Mouse (Mus musculus): ENCODE data around the gene Nhej1.

Nhej1 gene

DNA sequence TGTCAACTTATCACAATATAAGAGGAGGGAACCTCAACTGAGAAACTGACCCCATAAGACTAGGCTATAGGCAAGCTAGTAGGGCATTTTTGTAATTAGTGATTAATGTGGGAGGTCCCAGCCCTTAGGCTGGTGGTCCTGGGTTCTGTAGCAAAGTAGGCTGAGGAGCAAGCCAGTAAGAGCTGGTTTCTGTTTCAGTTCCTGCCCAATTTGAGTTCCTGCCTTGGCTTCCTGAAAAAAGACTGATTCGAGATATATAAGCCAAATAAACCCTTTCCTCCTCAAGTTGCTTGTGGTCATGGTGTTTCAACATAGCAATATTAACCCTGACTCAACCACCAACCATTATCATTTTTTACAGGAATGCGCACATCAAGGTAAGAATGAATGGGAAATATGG, 127.8 kb downstream of the Nhej1 start:
- DNase-seq (ENCODE audit: extremely low read depth, insufficient read length, low spot score), result no peak

DNA sequence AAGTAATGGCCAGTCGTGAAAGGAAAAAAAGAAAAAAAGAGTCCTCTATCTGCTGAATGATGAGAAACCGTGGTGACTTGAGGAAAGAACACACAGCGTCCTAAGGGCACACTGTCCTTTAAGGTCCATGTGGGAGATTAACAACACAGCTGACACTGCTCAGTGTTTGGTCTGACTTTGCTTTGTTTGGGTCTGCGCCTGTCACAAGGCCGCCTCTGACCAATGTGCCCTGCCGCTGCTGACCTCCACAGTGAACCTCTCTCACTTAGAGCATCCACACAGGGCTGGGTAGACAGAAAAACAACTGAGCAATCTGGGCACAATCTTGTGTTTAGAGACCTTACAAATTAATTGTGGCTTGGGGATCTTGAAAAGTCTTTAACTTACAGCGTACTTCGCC, 148.0 kb downstream of the Nhej1 start:
- DNase-seq (ENCODE audit: extremely low read depth, insufficient read length, low spot score), result no peak

DNA sequence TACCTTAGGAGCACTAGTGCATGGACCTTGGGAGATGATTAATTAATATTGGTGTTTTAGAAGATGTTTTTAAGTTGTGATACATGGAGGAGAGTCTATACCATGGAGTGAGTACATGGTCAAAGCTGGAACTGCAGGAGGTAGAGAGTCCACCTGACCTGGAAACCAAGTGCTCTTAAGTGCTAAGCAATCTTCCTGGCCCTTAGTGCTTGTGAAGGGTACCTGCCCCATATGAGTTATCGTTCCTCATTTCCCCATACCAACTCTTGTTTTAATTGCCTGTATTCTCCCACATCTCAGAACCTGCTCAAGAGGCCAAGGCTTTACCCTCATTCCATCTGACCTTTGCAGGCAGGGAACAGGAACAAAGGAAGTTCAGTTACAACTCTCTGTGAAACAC, 149.1 kb downstream of the Nhej1 start:
- DNase-seq (ENCODE audit: extremely low read depth, insufficient read length, low spot score), result no peak

DNA sequence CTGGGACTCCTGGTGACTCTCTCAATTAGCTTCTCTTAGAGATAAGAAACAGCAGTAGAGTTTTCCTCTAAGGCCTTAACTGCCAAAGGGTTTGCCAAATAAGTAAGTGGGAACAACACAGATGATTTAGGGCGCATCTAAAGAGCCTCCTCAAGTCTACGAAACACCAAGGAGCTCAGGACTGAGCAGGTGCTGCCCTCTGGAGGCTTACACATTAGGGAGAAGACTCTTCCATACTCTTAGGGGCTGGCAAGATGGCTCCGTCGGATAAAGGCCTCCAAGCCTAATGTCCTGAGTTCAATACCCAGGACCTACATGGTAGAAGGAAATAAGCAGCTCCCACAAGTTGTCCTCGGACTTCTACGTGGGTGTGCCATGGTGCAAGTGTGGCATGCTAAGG, 151.4 kb downstream of the Nhej1 start:
- no peak for DNase-seq (ENCODE audit: extremely low read depth, insufficient read length, low spot score)

DNA sequence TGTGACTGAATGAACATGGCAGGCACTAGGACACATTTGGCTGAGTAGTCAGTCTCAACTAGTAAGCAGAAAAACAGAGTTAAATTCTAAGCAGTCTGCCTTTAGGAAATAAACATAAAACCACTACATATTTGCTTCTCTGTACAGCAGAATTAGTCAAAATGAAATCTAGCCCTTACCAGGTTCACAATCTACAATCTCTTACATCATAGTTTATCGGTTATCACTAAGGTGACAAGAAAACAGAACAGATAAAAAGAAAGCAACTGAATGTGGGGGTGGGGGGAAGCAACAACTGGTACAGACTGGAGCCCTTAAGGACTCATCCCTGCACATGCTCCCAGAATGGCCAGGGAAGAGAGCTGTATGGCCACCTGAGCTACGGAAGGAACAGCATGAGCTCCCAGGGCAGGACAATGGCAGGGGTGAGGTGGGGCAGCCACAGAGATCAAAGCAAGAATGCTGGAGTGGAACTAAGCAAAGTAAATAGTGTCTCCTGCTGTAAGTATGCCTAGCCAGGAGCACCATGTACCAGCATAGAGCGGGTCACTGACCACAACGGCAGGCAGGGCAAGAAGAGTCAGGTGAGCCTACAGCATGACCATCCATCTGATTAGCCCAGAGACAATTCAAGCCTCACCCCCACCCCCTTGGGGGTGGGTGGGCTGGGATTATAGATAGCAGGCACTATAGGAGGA, 153.5 kb downstream of the Nhej1 start:
- no peak for DNase-seq (ENCODE audit: extremely low read depth, insufficient read length, low spot score)

DNA sequence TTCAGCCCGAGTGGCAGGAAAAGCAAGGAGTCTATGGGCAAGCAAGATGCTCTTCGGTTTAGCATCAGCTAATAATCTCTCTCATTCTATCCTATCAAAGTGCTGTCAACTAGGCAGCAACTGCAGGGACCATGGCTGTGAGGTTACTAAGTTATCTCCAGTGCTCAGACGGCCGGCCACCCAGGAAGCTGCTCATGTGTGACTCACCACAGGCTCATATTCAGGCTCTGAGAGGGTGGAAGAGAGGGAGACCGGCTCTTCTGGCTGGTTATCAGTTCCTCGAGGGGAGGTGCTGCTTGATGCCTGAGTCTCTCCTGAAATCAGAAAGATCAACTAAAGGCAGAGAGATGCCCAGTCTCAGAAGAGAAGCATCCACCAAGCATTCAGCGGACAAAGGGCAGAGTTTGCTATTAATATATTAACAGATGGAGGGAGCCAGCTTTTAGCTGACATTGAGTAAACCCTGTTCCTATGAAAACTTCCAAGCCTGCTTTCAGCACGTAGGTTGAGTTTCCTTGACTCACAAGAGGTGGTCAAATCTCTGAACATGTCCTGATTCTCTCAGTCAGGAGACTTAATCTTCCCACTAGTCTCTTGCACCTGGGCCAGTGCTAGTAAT, 156.9 kb downstream of the Nhej1 start:
- no peak for DNase-seq (ENCODE audit: extremely low read depth, insufficient read length, low spot score)

DNA sequence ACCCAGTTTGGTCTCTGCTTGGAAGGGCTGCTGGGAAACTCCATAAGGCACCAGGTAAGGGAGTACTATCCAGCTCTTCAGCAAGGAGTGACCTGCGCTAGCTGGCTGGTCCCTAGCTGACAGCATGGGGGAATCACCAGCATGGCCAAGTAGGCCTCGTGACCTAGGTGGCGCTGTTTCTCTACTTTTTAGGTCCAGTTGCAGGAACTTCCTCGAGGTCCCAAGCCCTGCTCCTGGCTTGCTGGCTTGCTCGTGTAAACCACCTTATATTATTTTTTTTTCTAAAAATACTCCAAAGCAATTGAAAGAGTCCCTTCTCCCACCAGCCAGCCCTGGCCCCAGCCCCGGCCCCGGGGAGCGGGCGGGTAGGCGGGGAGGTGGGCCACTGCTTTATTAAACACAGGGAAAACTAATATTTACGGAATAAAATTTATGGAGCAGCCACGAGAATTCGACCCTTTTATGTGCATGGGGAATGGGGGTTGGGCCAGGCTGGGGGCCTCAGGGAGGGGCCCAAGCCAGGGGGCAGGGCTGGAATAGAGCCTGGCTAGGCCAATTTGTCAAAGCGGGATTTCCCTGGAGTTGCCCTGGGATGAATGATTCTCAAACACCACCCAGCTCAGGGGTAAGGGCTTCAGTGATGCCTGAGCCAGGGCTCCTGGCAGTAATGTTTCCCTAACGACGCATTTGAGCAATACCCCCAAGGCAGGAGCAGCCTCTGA, 160.3 kb downstream of the Nhej1 start:
- DNase-seq (ENCODE audit: extremely low read depth, insufficient read length, low spot score), result peak; percentile 42

DNA sequence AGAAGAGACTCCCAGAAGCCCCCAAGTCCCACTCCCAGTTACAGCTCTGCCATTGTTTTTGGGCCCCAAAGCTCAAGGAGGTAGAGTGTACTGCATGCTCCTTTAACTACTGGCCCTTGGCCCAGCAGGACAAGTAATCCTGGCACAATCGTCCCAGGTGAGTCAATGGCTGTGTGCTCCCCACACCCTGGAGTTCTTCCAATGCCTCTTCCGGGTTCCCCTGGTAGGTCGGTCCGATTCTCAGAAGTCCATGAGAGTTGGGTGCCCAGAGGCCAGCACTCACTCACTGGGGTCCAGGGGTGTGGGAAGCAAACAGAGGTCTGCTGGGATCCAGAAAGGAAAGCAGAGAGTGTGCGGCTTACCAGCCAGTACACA, 162.2 kb downstream of the Nhej1 start:
- no peak for DNase-seq (ENCODE audit: extremely low read depth, insufficient read length, low spot score)

DNA sequence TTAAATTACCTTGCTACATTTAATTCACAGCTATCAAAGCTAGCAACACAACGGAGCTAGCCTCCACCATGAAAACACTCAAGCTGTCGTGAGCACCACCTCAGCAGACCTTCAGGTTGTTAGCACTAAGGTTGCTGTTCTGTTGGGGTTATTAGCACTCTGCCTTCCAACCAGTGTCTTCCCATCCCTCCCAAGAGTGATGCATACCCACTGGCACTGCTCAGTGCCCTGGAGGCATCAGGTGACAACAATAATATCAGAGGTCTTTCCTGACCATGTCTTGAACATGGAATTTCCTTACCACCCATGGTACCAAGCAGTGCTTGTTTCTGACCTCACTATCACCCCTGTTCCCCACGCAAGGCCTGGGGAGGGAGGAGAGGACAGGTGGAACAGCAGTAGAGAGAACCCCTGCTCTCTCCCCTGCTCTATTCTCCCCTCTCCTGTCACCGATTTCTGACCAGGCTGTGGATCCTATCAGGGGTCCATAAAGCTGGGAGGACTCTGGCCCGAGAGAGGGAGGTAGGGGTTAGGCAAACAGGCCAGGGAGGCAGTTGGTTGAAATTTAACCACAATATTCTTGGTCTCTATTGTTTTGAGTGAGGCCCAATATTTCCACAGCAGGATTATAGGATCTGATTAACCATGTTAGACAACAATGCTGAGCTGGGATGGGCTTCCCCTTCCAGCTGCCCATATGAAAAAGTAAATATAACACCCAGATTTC, 162.7 kb downstream of the Nhej1 start:
- no peak for DNase-seq (ENCODE audit: extremely low read depth, insufficient read length, low spot score)

DNA sequence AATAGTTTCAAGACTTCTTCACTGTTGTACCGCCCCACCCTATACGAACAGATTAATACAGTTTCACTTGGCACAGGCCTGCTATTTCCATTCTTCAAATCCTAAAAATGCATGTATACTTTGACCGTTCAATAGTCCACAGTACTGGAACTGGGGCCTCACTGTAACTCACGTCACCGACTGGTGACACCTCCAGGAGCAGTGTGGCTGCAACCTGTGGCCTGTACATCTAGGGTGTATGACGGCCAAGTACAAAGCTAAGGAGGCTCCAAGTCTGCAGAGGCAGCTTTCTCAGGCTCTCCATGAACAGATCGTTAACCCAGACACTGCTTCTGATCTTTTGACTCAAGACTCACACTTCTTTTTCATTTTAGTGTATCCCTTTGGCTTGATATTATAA, 163.3 kb downstream of the Nhej1 start:
- DNase-seq (ENCODE audit: extremely low read depth, insufficient read length, low spot score), result no peak

DNA sequence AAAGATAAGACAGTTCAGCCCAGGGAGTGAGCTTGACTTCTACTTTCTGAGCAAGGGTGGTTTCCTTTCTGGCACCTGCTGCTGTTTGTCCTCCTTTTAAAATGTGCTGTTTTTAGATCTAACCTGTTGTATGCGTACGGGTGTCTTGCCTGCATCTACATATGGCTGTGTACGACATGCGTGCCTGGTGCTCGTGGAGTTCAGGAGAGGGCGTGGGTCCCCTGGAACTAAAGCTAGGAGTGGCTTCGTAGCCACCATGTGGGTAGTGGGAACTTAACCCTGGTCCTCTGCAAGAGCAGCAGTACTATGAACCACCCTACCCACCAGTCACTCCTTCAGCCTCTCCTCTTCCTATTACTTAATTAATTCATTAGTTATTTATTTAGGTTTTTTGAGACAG, 164.9 kb downstream of the Nhej1 start:
- DNase-seq (ENCODE audit: extremely low read depth, insufficient read length, low spot score), result no peak

DNA sequence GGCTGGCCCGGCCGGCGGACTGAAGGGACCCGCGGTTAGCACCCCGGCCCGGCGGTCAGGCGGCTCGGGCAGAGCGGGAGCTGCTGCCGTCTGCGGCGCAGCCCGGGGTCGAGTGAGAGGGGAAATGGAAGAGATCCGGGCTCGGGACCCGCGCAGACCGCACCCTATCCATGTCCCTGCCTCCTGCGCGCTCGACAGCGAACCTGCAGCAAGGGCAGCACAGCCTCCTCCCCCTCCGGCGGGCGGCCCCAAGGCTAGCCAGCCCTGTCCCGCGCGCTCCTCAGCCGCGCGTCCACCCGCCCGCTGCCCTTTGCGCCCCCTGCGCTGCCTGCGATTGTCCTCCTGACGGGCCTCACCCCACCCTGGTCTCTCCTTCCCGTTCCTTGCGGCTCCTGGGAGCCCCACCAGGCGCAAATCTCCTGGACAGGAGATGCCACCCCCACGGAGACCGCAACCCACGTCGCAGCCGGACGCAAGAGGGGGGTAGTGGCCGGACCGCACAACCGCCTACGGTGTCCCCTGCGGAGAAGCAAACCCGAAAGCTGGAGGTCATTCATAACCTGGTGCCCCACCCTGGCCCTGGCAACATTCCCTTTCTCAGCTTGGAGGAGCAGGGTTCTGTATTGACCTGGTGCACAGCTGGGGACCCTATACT, 173.3 kb downstream of the Nhej1 start, which contains the start of gene Ihh:
Gene Ihh, minus strand, starts transcription at position 117 of the 655 bp plus-strand sequence.
- DNase-seq (ENCODE audit: extremely low read depth, insufficient read length, low spot score), result no peak

DNA sequence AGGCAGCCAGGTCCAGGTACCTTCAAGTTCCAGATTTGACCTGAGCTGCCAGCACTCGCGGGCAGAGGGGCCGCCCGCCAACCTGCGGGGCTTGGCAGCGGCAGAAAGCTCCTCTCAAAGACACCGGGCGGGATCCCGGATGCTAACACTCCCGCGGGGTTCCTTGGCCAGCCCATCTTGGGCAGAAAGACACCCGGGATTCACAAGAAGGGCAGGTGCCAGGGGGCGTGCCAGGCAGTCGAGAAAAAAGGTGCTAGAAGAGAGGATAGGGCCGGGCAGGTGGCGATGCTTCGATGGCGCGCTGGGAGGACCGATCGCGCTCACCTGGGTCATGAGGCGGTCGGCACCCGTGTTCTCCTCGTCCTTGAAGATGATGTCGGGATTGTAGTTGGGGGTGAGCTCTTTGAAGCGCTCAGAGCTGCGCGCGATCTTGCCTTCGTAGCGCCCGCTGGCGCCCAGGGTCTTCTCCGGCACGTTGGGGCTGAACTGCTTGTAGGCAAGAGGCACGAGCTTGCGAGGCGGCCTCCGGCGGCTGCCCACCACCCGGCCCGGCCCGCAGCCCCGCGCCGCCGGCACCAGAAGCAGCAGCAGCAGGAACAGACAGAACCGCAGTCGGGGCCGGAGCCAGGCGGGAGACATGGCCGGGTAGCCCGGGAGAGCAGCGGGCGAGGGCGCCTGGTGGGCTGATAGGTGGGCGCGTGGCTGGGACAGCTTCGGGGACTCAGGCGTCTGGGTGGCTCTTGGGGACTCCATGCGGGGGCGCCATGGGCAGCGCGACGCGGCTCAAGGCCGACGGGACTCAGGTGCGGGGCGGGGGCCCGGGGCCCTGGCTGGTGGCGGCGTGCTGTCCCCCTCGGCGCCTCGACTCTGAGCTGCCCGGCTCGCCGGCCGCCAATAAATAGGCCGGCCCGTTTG, 174.2 kb downstream of the Nhej1 start:
- no peak for DNase-seq (ENCODE audit: extremely low read depth, insufficient read length, low spot score)

DNA sequence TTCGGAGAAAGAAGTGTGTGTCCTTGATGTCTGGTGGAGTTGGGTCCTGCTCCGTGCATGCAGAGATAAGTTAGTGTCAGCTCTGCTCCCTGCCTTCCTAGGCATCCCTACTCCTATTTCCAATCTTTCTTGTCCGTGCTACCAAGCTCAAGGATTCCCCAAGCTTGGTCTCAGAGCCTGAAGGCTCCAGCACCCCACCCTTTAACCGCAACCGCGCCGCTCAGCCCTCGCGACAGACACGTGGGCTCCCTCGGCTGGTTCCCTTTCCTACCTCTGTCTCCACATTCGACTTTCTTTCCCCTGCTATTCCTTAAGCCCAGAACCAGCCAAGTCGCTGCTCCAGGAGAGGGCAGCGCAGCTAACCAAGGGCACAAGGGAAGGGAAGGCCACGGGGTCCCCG, 174.9 kb downstream of the Nhej1 start:
- no peak for DNase-seq (ENCODE audit: extremely low read depth, insufficient read length, low spot score)

DNA sequence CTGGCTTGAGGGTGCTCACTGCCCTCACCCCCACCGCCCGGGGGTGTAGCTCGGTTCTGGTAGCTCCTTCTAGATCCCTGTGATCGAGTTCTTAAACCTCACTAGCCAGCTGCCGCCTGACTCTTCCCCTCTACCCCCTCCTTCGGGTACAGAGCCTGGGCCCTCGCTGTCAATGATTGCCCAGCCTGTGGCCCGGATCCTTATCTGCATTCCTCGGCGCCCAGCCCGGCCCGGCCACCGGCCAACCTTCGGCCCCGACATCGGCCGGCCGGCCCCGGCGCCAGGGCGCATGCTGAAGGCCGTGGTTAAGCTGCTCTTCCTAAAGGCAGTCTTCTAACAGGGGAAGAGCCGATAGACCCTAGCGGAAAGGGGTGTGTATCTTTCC, 175.3 kb downstream of the Nhej1 start:
- DNase-seq (ENCODE audit: extremely low read depth, insufficient read length, low spot score), result no peak

DNA sequence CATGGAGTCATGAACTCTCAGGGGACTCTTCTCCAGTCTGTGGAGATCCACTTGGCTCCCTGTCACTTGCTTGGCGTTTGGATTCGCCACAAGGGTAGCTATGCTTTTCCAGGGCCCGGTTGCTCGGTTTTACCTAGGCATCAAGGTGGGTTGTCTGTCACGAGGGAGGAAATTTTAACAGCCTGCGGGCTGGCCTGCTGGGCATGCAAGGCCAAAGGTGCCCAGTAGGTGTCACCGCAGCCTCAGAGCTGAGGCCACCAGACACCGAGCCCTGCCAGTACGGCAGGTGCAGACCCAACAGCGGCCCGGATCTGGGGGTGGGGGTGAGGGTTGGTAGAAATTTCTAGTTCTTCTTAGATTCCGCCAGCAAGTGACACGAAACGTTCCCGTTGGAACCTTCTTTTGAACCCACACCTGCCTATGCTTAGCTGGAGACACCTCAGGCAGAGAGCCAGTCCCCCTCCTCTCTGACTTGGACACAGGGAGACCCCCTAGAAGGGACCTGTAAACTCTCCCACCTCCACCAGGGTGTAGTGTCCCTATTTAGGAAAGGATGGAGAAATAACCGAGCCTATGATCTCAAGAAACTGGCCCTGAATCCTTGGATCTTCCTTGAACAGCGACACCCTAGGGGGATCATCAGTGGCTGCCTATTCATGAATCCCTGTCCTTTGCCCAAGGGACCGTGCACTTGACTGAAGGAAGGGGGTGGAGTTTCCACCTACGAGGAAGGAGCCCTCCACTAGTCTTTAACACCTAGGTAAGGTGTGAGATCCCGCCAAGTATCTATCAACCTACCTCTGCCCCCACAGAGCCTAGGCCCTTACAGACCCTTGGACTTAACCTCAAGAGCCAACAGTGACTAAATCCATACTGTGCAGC, 176.0 kb downstream of the Nhej1 start:
- DNase-seq (ENCODE audit: extremely low read depth, insufficient read length, low spot score), result peak; percentile 34

DNA sequence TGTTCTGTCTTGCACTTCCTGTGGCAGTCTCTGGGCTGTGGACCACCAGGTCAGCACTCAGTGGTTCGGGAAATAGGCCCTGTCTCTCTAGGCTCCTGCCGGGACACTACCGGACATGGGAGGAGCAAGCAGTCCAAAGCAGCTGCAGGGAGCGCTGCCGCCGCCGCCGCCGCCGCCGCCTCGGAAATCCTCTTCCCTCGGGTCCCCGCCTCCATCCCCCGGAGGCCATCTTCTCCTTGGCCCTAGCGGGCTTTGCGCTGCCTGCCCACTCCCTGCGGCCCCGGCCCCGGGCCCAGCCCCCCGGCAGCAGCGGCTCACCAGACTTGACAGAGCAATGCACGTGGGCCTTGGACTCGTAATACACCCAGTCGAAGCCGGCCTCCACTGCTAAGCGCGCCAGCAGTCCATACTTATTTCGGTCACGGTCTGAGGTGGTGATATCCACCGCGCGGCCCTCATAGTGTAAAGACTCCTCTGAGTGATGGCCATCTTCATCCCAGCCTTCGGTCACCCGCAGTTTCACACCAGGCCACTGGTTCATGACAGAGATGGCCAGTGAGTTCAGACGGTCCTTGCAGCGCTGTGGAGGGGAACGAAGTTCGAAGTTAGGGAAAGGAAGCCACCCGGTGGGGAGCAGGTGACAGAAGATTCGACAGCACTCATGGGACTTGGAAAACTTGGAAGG, 176.9 kb downstream of the Nhej1 start:
- no peak for DNase-seq (ENCODE audit: extremely low read depth, insufficient read length, low spot score)

DNA sequence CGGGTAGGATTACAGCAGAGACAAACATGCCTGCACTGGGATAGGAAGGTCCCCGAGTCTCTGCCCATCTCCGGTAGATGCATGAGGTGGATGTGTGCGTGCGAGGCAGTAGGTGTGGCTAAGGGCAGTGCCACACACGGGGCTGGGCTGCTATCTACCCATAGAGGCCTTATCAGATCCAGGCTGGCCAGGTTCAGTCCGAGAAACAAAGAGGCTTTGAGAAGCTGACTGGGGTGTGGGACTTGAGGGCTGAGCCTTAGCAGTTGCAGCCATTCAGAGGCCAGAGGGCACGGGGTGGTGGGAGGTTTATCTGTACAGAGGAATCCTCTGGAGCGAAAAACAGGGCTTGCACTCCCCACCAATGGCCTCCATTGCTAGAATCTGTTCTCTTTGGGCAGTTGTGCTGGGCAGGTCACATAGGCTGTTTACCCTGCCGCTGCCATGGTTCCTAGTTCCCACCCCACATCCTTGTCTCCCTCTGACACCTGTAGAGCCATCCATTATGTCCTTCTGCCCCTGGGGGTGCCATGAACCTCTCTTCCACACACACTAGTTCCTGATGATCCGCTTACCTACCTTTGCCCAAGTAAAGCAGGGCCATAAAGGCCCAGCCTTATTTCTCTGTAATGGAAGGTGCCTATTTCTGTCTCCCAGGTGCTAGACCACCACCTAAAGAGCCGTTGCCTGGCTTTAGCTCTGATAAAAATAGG, 183.2 kb downstream of the Nhej1 start:
- no peak for DNase-seq (ENCODE audit: extremely low read depth, insufficient read length, low spot score)
